Mouse (Mus musculus): ENCODE measurements around the gene Zfp352. TPM values are rescaled to one million over a fixed set of nuclear protein-coding genes. Genes with fewer than 3 reads are reported as not detected.
"Not testable (repeated sequence)": the region's sequence is repeated elsewhere in the genome, so short reads cannot be mapped to it uniquely, and the experiment has no call there.

Gene Zfp352
- not detected for total RNA-seq (2021)
- long read RNA-seq, experiment 1: 0 reads
- long read RNA-seq, experiment 2: 0 reads

DNA sequence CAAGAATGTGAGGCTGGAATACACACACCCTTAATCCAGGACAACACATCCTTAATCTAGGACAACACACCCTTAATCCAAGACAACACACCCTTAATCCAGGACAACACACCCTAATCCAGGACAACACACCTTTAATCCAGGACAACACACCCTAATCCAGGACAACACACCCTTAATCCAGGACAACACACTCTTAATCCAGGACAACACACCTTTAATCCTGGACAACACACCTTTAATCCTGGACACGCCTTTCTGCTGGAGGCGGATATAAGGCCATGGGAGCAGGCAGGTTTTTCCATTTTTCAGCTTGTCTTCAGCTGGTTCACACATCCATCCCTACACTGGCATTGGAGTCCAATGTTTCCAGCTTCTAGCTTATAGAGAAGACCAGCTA lies at the start of gene Zfp352:
Gene Zfp352 (plus strand): TSS at position 301 of the 400 bp plus-strand sequence.
- DNase-seq: no peak
- intact Hi-C loops (cut with DNase I): no loop called here

- intact Hi-C loops (cut with DNase I): no loop called here
- DNase-seq: no peak
Measured at GRCm38 (mm10) chr4:90170890-90171483, 47.6 kb upstream of the Zfp352 start.

DNA sequence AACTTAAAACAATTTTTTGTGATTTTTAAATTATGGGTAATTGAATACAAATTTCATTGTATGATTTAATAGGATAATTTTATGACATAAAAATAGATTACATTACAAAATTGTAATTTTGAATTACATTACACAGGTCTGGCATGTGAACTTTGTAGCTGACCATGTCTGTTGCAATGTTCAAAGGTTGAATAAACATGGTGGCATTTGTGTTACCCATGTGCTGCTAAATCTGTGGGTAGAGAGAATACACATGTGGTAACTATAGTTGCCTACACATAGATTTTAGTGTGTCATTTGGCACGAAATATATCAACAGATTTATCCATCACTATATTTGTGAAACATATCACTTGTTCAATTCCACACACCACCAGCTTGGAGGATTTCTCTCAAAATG lies 44.6 kb upstream of the Zfp352 start:
- no peak for DNase-seq
- intact Hi-C loops (cut with DNase I): no loop called here

DNA sequence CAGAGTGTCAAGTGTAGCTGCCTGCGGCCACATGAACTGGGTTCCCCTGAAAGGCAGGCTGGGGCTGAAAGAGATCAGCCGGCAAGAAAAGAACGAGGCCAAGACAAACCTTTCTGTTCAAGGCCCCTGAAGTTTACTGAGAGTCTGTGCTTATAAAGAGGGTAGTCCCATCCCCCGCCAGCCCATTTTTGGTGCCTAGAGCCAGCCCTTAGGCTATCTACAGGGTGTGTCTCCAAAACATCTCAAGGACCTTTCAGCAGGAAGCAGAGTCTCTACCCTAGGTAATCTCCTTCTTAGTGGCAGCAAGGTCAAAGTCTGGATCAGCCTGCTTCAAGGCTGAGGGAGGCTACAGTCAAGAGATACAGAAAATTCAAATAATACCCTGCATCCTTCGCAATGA lies 15.2 kb upstream of the Zfp352 start:
- intact Hi-C loops (cut with DNase I): no loop called here
- no peak for DNase-seq

DNA sequence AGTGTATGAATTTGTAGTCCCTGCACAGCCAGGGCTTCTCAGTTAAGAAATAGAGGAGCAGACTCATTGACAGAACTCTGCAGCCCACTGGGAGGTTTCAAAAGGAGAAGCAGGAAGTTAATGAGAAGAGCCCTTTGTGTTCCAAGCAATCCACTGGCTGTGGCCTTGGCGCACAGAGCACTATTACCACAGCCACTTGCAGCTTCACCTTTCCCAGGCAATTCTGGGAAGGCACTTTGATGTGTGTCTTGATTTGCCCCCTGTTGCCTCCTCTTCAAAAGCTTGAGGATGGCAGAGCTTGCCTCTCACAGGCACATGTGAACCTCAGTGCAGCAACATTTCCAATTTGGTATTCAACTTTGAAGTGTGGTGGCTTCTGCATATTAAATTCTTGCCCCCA lies 7.1 kb upstream of the Zfp352 start:
- no peak for DNase-seq
- intact Hi-C loops (cut with DNase I): no loop called here

- DNase-seq: no peak
- intact Hi-C loops (cut with DNase I): no loop called here
Measured at GRCm38 (mm10) chr4:90212076-90212475, 6.5 kb upstream of the Zfp352 start.

- DNase-seq; intact Hi-C loops (cut with DNase I): not testable (repeated sequence)
Measured at GRCm38 (mm10) chr4:90235646-90236045, 17.0 kb downstream of the Zfp352 start.

- no peak for DNase-seq
- intact Hi-C loops (cut with DNase I): no loop called here
Measured at GRCm38 (mm10) chr4:90269781-90270180, 51.2 kb downstream of the Zfp352 start.

Measured in gastrocnemius, postnatal 36 days (tissue).